Mouse (Mus musculus) gastrocnemius, postnatal 36 days (tissue): ENCODE measurements around the gene Uggt2. TPM values are rescaled to one million over a fixed set of nuclear protein-coding genes. Genes with fewer than 3 reads are reported as not detected.

Source experiments
- DNase-seq, 2 experiments: peaks; one replicate each; pipeline ENCODE4 v3.0.0; 2022
- intact Hi-C: fragments of 180-260 bp; cut with DNase I; formaldehyde crosslinking; loops from one replicate; pipeline ENCODE4 v1.15.1; 2025
- total RNA-seq, 2 experiments: library from RNA; stranded (reverse); gene quantifications; 2 replicates each; pipeline ENCODE4 v1.2.3; 2021

Uggt2 gene
- total RNA-seq, 2 experiments from 2014 or later = 6.2 to 6.9 TPM

DNA sequence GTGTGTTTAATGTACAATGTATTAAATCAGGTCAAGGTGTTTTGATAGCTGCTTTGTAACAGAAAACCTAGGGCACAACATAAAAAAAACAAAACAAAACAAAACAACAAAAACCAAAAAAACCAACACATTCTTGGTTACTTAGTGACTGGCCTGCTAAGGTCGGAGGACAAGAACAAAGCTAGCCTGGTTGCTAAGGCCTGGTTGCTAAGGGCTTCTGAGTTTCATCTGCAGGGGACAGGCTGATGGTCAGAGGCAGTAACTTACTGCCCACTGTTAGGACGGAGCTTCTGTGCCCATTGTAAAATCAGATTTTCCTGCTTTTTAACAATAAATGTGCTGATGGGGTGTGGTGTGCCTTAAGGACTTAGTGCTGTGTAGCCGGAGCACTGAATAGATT lies 61.5 kb downstream of the Uggt2 start:
- intact Hi-C loops = no loop called here
- no peak for DNase-seq

DNA sequence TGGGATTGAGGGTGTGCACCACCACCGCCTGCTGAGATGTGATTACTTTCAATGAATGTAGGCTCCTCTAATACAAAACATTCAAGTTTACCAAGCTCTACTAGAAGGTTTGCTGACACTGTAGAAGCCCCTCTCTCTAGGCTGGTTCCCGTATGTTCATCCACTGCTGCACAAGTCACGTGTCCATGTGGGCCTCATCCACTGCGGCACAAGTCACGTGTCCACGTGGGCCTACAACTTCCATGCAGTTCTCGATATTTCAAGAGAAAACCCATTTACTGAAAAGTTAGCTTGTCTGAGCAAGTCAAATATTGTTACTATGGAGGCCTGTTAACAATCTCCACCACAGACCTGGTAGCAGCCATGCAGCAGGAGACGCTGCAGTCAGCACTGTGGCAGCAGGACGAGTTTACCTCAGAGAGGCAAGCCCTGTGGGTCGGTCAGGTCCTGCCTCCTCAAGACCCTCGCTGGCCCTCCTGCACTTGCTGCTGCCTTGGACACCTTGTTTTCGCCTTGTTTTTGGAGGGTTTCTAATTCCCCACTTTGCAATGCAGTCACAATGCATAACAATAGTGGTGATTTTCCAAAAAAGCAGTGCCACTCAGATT lies 62.0 kb downstream of the Uggt2 start:
- no peak for DNase-seq
- intact Hi-C loops = no loop called here

DNA sequence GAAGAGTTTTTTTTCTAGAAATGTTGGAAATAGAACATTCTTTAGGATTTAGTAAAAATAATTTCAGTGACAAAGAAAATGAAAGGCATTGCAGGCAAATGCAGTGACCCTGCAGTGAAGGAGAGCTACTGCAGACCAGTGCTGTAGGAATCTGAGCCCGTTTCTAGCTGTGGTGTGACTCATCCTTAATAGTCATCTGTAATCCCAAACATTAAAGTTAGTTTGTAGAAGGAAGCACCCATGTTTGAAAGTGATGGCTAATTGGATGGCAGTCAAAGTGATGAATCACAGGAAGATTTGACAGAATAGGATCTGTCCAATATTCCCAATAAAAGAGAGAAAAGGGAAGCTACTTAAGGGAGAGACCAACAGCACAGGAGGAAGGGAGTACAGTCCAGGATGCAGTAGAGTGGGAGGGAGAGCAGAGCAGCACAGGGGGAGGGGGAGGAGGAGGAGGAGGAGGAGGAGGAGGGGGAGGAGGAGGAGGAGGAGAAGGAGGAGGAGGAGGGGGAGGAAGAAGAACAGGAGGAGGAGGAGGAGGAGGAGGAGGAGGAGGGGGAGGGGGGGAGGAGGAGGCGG lies 71.5 kb downstream of the Uggt2 start:
- no peak for DNase-seq
- intact Hi-C loops = loop anchor here (2.0 to 5.0 kb wide), 3 partner anchors 41 to 205 kb away; no protein-coding TSS in a partner anchor

DNA sequence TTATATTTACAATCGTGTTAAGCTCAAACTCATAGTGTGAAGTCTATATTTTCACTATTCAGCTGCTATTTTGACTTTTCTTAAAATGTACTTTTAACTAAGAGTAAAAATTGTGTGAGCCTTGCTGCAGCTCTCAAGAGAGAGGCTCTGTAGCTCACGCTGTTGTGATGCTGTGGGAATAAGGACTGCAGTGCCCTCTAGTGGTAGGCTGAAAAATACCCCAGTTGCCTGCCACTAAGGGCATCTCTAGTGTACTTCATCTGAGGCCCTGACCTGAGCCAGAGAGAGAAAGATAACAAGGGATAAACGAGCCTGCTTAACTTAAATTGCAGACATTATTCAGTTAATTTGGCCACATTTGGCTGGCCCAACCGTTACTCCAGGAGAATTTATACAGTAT lies 72.1 kb downstream of the Uggt2 start:
- peak; percentile 21 to 36 for DNase-seq
- intact Hi-C loops = loop anchor here (2.0 to 5.0 kb wide), 3 partner anchors 40 to 205 kb away; no protein-coding TSS in a partner anchor

DNA sequence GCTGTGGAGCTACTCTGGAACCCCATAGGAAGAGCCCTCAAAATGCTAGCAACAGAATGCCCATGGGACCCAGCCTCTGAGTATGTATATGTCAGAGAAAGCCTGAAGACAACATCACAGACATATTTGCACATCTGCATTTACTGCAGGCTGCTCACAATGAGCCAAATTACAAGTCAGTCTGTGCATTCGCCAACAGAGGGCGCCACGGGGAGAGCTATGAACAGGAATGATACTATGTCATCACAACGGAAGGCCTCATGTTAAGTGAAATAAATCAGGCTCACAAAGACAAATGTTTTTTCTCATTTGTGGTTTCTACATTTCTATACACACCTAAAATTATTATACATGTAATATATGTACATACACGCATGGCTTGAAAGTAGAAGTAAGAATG lies 73.3 kb downstream of the Uggt2 start:
- intact Hi-C loops = loop anchor here (2.0 to 5.0 kb wide), 3 partner anchors 39 to 204 kb away; no protein-coding TSS in a partner anchor
- DNase-seq = no peak

DNA sequence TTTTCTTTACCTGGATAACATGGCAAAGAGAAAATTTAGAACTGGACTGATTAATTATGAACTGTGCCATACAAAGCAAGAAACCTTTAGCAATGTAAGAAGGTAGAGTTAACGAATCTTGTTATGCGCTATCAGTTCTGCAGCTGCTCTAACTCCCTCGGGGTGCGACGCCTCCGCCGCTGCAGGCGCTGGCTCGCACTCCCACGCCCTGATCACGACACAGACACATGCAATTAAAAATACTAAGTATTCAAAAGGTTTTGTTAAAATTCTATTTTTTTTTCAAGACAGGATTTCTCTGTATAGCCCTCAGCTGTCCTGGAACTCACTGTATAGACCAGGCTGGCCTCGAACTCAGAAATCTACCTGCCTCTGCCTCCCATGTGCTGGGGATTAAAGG lies 85.7 kb downstream of the Uggt2 start:
- DNase-seq = no peak
- intact Hi-C loops = no loop called here

DNA sequence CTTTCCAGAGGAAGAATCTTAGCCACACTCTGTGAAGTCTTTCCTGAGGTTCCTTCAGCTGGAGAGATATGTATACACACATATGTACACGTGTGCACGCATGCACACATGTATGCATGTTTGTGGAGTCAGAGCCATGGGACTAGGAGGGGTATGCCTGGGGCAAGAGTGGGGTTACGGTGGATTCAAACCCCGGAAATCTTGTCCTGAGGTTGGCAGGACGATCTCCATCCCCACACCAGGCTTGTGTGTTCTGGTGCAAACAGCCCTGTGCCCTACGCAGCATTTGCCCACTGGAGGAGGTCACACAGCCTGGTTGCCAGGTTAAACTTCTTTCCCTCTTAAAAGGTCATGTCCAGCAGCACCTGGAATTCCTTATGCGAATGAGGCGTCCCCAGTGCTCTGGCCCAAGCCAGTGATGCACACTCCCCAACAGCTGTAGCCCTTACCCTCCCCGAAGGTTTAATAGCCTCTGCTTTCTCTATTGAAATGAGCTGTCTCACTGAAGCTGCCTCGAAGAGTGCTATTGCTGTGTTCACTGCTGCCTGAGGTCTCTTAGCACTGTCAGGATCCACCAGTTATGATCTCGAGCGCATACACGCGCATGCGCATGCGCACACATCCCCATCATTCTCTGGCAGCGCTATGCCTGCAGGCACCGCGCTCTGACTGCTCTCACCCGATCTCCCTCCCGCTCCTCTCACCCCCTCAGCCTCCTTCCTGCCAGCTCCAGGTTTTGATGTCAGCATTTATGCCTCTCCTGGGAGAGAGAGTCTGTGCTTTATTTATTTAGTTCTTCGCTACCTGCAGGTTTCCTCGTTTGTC lies 86.4 kb downstream of the Uggt2 start:
- peak in 1 of 2 experiments; percentile 12 for DNase-seq

DNA sequence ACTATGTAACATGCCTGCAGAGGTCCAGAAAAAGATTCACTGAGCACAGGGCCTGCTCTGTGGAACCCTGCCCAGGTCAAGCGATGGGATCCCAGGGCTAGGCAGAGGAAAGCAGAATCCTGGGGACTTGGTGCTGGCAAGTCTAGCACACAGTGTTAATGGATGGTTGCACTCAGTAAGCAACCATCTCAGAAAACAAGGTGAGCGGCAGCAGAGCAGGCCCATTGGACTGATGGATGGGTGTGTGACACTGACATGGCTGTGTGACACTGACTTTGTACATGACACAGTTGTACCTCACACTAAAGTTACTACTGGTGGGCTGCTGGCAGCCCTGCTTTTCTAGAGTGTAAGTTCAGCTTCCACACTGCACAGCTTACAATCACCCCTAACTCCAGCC lies 89.7 kb downstream of the Uggt2 start:
- intact Hi-C loops = no loop called here

More for the DNA sequence above, 86.4 kb downstream of the Uggt2 start:
- intact Hi-C loops = no loop called here

DNA sequence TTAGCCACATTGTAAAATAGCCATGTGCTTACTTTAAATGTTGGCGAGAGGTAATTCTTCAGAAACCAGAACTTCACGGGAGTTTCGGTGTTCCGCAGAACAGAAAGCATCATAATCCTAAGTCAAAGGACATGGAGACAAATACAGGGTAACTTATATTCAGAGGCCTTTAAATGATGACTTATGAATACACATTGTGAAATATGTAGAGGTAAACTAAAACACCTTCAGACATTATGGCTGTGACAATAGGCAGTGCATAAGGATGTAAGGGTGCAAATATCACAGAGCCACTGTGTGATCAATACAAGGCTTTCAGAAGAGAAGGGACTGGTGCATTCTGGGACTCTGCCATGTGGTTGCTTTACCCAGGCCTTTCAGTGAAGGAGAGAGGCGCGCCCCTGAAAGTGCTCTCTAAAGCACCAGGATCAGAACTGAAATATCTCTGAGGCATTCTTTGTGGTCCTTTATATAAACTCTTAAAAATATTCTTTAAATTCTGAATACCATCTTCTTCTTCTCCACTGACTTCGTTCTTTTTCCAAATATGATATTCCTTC lies 91.1 kb downstream of the Uggt2 start:
- no peak for DNase-seq
- intact Hi-C loops = no loop called here

More for the DNA sequence above, 89.7 kb downstream of the Uggt2 start:
- no peak for DNase-seq

DNA sequence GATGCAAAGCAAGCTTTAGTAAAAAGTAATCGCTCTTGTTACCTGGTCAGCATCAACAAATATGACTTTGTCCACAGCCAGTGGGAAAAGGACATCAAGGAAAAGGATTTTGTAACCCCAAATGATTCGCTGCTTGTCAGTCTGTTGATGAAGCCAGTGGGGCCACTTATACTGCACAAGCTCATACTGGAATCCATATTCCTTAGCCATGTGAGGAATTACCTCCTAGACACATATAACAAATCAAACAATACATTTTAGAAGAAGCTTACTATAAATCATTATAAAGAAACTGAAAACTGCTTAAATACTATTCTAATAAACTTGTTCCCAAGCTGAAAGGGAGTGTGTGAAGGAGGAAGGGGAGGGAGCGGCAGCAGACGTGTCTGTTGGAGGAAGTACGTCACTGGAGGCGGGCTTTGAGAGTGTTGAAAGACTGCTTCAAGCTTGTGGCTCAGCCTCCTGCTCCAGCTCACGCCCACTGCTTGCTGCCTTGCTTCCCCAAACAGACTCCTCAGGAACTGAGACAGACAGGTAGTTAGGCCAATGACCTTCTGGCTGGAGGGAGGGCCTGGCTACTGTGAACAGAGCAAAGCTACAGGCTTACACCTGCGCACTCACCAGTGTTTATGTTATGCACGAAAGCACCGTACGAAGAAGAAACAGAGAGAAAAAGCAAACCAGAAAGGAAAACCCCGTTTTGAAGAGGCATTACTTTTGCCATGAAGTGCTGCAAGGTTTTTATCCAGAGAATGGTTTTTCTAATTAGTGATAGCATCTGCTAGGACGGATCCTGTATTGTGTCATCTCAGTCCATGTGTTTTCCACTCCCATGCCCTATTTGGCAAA lies 91.9 kb downstream of the Uggt2 start:
- intact Hi-C loops = no loop called here
- DNase-seq = peak; percentile 93 to 96

DNA sequence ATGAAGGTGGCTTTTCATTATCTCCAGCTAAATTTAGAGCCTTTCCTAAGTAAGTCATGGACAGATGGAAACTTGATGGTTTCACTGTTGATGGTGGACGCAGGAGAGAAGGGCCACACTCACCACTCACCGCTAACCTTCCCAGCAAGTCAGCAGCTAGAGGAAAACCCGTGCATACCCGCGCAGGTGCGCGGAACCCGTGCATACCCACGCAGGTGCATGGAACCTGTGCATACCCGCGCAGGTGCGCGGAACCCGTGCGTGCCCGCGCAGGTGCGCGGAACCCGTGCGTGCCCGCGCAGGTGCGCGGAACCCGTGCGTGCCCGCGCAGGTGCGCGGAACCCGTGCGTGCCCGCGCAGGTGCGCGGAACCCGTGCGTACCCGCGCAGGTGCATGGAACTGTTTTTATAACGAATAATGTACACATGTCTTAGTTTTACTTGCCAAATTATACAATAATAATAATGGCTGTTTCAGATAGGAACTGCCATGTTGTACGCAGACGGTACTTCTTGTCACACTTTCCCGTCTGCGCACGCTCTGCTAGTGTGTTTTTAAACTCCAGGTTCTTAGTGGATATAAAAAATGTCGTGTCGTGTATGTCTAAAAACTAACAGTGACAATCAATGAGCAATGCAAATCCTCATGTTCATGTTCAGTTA lies 92.7 kb downstream of the Uggt2 start:
- DNase-seq = no peak
- intact Hi-C loops = no loop called here

DNA sequence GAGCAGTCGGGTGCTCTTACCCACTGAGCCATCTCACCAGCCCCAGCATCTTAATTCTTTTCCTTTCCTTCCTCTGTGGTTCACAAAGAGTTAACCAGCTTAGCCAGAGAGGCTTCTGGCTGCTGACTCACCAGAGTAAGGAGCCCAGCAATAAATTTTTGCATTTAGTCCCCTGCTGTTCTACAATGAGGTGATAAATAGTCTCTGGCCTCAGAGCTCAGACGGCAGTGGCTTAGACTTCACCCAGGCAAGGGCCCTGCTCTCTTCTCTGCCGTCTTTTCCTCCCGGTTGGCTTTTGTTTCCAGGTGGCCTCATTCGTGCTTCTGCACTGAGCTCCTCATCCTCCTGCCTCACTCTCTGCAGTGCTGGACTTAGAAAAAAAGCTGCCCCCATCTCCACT lies 93.4 kb downstream of the Uggt2 start:
- DNase-seq = no peak
- intact Hi-C loops = no loop called here

DNA sequence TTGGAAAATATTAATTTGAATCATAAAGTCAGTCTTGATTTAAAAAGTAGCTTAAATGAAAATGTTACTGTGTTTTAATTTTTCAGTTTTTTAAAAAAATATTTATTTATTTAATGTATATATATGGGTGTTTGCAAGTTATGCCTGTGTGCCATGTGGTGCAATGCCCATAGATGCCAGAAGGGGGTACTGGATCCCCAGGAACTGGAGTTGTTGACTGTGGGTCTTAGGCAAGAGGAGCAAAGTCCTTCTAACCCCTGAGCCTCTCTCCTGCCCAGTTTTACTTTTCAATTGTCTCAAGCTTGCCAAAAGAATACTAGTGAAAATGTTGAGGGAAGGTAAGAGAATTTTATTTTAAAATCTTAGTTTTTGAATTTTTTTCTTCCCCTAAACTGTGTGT lies 95.9 kb downstream of the Uggt2 start:
- DNase-seq = no peak
- intact Hi-C loops = no loop called here

DNA sequence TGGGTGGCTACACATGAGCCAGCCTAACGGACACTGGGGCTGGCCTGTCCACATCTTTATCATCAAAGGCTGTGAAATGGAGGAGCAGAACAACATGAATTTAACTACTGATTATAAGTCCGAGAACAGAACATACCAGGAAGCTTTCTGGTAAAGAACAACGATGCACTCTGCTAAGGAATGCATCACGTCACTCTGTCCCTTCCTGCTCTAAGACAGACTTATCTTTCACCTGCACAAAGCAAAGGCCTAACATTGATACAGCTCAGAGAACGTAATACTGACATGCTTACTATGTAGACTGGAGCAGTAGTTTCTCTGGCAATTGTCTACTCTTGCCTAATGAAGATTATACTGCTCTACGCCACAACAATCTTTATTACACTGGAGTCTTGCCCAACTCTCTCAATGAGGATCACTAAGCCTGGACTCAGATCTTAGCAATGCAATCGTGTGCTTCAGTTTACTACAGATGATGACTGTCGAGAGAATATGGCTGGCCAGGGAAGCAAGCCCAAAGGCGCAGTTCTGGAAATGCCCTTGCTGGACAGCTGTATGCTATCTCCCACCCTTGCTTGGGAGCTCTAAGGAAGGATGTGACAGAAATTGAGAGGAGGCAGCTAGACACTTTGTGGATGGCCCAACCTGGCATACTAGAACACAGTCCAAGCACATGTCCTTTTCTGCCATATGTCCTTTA lies 103.9 kb downstream of the Uggt2 start:
- DNase-seq = no peak
- intact Hi-C loops = no loop called here

DNA sequence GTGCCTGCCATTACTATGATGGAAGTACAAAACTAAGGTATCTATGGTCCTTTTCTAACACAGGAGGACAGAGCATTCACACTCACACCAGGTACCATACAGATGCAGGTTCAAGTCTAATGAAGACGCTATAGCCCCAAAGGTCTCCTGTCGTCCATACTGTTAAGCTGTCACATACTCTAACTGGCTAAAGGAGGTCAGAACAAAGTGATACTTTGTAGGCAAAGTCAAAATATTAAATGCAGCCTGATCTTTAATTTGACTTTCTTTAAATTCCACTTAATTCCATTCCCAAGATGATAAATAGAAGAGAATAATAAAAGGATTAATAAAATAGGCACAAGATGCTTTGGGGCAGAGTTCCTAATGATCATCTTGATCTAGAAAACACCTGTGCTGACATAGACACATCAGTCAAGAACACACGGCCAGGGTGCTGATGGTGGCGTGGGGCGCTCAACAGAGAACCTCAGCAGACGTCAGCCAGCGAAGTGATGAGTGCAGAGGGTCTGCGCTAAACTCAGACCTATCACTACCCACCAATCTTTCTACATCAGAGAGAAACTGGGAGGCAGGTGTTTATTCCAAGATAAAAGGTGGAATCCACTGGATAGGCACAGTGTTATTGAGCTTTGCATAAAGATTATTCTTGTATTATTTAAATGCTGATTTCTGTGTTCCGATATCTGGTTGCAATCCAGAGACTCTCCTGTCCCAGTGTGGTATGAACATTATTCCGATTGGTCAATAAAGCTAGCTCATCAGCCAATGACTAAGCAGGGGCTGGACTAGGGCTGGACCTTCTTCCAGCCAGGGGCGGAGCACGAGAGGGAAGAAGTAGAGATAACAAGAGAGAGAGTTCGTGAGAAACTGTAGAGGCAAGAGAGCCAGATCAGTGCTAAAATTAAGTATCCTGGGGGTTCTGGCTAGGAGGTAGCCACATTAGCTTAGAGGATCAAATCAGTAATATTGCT lies 111.4 kb downstream of the Uggt2 start:
- DNase-seq = no peak
- intact Hi-C loops = loop anchor here (2.0 kb wide), 1 partner anchor 39 kb away; no protein-coding TSS in a partner anchor

DNA sequence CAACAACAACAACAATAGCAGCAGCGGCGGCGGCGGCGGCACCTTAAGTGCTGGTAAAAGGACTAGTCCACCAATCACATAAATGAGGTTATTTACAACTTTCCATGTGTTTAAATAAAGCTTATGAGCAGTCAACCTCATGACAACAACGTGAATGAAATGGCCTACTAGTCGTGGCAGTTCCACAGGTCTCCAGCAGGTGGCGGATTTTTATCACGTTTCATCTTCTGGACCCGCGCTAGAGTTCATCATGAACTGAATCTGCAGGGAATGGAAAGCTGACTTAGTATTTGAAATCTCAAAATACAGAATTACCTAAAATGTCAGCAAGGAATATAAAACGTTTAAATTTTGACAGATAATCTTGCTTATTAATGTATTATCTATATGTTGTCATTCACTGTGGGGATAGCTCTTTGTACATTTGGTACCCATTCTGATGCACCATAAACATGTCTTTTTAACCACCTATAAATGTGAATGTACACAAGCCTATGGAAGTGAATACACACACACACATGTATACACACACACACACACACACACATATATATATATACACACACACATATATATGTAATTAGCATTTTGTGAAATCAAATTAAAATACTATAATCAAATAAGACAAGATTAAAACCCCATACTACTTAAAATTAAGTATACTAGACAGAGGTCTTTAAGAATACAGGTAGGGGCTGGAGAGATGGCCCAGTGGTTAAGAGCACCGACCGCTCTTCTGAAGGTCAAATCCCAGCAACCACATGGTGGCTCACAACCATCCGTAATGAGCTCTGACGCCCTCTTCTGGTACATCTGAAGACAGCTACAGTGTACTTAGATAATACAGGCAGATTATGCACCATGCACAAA lies 112.3 kb downstream of the Uggt2 start:
- DNase-seq = peak; percentile 45 to 66
- intact Hi-C loops = loop anchor here (2.0 kb wide), 1 partner anchor 40 kb away; no protein-coding TSS in a partner anchor

DNA sequence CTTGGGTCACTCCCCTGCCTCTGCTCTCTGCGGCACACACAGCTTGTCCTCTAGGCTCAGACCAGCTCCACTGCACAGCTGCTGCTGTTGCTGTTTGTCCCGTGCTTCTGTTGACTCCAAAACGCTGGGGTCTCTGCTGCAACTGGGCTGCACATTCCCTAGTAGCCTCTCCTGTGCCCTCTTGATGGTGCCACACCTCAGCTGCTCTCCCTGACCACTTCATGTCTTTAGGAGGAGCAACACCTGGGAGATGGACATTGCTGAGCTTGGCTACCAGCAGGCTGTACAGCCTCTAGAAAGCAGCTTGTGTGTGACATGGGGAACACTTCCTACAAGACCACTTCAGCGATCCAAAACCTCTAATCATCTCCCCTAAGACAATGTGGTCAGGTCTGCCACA lies 115.1 kb downstream of the Uggt2 start:
- DNase-seq = no peak
- intact Hi-C loops = no loop called here
